Mouse (Mus musculus) forebrain, embryonic 16.5 days (tissue): ENCODE results near the gene Naa25. TPM values are rescaled to one million over a fixed set of nuclear protein-coding genes. Genes with fewer than 3 reads are reported as not detected.

ENCODE experiments used
- ATAC-seq: fragments of 200-750 bp; cut with Nextera tagmentation; 2 replicates; pipeline ENCODE4 v1.8.0; 2017; ENCODE audit warnings: mild to moderate bottlenecking, moderate library complexity
- H3K27ac ChIP-seq: fragments of 300-500 bp; sonication (generic); 2 replicates; pipeline ENCODE4 v1.5.1; 2014; ENCODE audit warnings: low read length, control low read depth
- H3K27me3 ChIP-seq: fragments of 300-500 bp; sonication (generic); replicated peaks from 2 replicates; pipeline ENCODE4 v1.6.1; 2014; ENCODE audit warnings: low read length; ENCODE audit not compliant: control insufficient read depth, insufficient read depth
- H3K36me3 ChIP-seq: fragments of 300-500 bp; sonication (generic); 2 replicates; pipeline ENCODE4 v1.6.1; 2014; ENCODE audit not compliant: control insufficient read depth, insufficient read depth
- H3K4me1 ChIP-seq: fragments of 300-500 bp; sonication (generic); replicated peaks from 2 replicates; pipeline ENCODE4 v1.6.1; 2014; ENCODE audit warnings: low read length; ENCODE audit not compliant: control insufficient read depth, insufficient read depth
- H3K4me2 ChIP-seq: fragments of 300-500 bp; sonication (generic); 2 replicates; pipeline ENCODE4 v1.6.1; 2014; ENCODE audit warnings: mild to moderate bottlenecking, low read length, control low read depth
- H3K4me3 ChIP-seq: fragments of 300-500 bp; sonication (generic); replicated peaks from 2 replicates; pipeline ENCODE4 v1.5.1; 2014; ENCODE audit warnings: mild to moderate bottlenecking, low read length, control low read depth
- H3K9ac ChIP-seq: fragments of 300-500 bp; sonication (generic); replicated peaks from 2 replicates; pipeline ENCODE4 v1.6.1; 2014; ENCODE audit warnings: low read depth, low read length, control low read depth
- H3K9me3 ChIP-seq: fragments of 300-500 bp; sonication (generic); 2 replicates; pipeline ENCODE4 v1.6.1; 2016; ENCODE audit warnings: low read length; ENCODE audit not compliant: control insufficient read depth
- WGBS: fragments of 180-500 bp; shearing (Covaris S2); extraction: QIAGEN DNeasy Blood & Tissue Kit; methylation state at CpG from one replicate; pipeline ENCODE4 v1.1.7; 2014; 5-methylcytosine and 5-hydroxymethylcytosine counted together
- polyA plus RNA-seq: library from polyadenylated mRNA; unstranded; fragments of >200 nt; fragmentation: Nextera tagmentation; extraction: Ambion mirVana; gene quantifications from 2 replicates; pipeline ENCODE4 v1.2.1, GENCODE M21; 2015

The Naa25 gene
- polyA plus RNA-seq, 1 experiment from 2014 or later: 61.7 TPM

DNA sequence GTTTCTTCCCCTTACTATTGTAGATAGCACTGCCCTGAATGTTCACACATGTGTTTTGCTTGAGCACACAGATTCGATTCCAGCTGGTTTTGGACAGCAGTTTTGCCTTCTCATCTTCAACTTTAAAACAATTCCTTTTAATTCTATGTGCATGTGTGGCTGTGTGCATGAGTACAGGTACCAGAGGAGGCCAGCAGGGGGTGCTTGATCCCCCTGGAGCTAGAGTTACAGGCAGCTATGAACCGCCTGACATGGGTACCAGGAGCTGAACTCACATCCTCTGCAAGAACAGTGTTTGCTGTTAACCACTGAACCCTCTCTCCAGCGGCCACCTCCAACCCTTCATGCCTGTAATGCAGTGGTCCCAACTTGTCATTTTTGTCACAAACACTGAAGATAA is 50.7 kb downstream of the Naa25 start:
- H3K9me3 ChIP-seq: no peaks in the 10 kb centered on the region
- no peak overlapping the region for H3K27ac ChIP-seq
- peaks cover 45% of the 10 kb centered on the region for H3K36me3 ChIP-seq
- H3K4me1 ChIP-seq: peaks cover 20% of the 10 kb centered on the region
- H3K4me3 ChIP-seq: no peak overlapping the region
- H3K27me3 ChIP-seq: no peaks in the 10 kb centered on the region
- ATAC-seq: no peak
- 97% methylated on average over 3 of the region's 3 CpGs for WGBS
- no peak overlapping the region for H3K9ac ChIP-seq
- H3K4me2 ChIP-seq: no peak overlapping the region

DNA sequence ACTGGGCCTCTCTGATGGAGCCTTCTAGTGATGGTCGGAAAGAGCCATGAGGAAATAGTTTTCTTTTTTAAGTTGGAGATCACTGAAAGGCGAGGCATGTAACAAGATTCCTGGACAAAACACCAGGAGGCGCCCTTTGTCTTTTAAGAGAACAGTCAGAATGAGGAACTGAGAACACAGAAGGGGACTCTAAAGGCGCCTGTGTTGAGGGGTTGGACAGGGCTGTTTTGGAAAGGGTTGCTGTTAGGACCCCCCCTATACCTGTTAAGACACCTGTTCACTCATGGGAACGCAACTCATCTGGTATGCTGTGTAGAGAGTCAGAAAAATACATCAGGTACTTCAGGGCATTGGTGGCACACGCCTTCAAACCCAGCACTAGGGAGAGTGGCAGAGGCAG is 52.2 kb downstream of the Naa25 start:
- Histone ChIP-seq H3K27ac (no peak overlapping the region), H3K4me1 (peaks cover 25% of the 10 kb centered on the region), H3K4me3 (no peak overlapping the region), H3K9ac (no peak overlapping the region), H3K27me3 (no peaks in the 10 kb centered on the region), H3K9me3 (no peaks in the 10 kb centered on the region), H3K36me3 (peaks cover 33% of the 10 kb centered on the region), H3K4me2 (no peak overlapping the region)
- no peak for ATAC-seq
- 63% methylated on average over 6 of the region's 6 CpGs for WGBS

GRCm38 (mm10) chr5:121450476-121450875 is 52.7 kb downstream of the Naa25 start:
- Histone ChIP-seq H3K4me3 (no peak overlapping the region), H3K27ac (no peak overlapping the region), H3K27me3 (no peaks in the 10 kb centered on the region), H3K4me2 (peak overlapping the region; percentile 7; the same call in 1 of the 2 replicates), H3K36me3 (peaks cover 28% of the 10 kb centered on the region), H3K4me1 (peaks cover 25% of the 10 kb centered on the region), H3K9me3 (no peaks in the 10 kb centered on the region), H3K9ac (no peak overlapping the region)
- ATAC-seq: no peak
- WGBS: 82% methylated on average over 9 of the region's 9 CpGs

- peaks cover 25% of the 10 kb centered on the region for H3K4me1 ChIP-seq
- H3K9me3 ChIP-seq: no peaks in the 10 kb centered on the region
- peak overlapping the region; percentile 63 for H3K4me3 ChIP-seq
- peak overlapping the region; percentile 82 for H3K9ac ChIP-seq
- no peak overlapping the region; the same call in 1 of the 2 replicates for H3K27ac ChIP-seq
- H3K27me3 ChIP-seq: no peaks in the 10 kb centered on the region
- WGBS: 18% methylated on average over 8 of the region's 8 CpGs
- ATAC-seq: no peak
- peaks cover 25% of the 10 kb centered on the region for H3K36me3 ChIP-seq
- H3K4me2 ChIP-seq: peak overlapping the region; percentile 84
These were observed 53.5 kb downstream of the Naa25 start for GRCm38 (mm10) chr5:121451203-121451602.

GRCm38 (mm10) chr5:121451644-121452025 is 53.9 kb downstream of the Naa25 start, which contains the start of gene Tmem116:
TSS of gene Tmem116 (plus strand) at chr5:121451893.
- ATAC-seq: peak; percentile 31
- Histone ChIP-seq H3K27ac (peak within 1 kb of the TSS; percentile 96), H3K27me3 (no peaks in the 10 kb centered on the region), H3K9ac (peak within 1 kb of the TSS; percentile 96), H3K36me3 (peaks cover 21% of the 10 kb centered on the region), H3K4me1 (peaks cover 25% of the 10 kb centered on the region), H3K9me3 (no peaks in the 10 kb centered on the region), H3K4me3 (peak within 1 kb of the TSS; percentile 63), H3K4me2 (peak within 1 kb of the TSS; percentile 85)
- 2% methylated on average over 17 of the region's 17 CpGs for WGBS

DNA sequence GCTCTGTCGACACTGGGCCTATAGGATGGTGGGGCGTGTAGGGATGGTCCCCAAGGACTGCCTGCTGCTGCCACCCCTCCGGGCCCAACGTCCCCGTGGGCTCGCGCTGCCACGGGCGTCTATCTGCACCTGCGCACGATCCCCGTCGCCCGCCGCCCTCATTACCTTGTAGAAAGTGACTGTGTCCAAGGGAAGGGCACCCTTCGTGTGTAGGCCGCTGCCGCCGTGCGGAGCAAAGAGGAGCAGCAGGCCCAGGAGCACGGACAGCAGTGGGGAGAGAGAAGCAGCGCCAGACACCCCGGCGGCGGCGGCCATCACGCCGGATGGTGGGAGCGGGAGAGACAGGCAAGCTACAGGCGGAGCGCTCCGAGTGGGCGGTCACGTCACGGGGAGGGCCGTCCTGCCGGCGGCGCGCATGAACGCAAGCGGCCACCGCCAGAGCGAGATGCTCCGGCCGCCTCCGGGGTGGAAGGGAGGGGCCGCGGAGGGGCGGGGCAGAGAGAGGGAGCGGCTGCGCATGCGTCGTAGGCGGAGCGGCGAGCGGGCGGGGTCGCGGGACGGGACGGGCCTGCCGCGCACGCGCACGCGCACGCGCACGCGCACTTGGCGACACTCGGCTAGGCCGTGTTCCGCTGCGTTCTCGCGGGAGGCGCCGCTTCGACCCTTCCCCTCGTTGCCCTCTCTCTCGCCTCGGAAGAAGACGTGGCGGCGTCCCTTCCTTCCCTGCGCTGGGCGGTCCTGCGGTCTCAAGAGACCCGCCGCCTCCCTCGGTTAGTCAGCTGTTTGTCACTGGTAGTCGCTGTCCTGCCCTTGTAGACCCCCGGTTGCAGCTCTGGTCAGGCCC is 54.5 kb downstream of the Naa25 start, which contains the start of gene Erp29:
Gene Erp29 (minus strand): TSS at position 481 of the 844 bp plus-strand sequence.
- H3K4me2 ChIP-seq: peak within 1 kb of the TSS; percentile 85
- no peaks in the 10 kb centered on the region for H3K9me3 ChIP-seq
- peaks cover 25% of the 10 kb centered on the region for H3K4me1 ChIP-seq
- no peaks in the 10 kb centered on the region for H3K27me3 ChIP-seq
- H3K9ac ChIP-seq: peak within 1 kb of the TSS; percentile 96
- peaks cover 16% of the 10 kb centered on the region for H3K36me3 ChIP-seq
- WGBS: under 1% methylated on average over 70 of the region's 97 CpGs
- peak within 1 kb of the TSS; percentile 63 for H3K4me3 ChIP-seq
- peak within 1 kb of the TSS; percentile 96 for H3K27ac ChIP-seq
- ATAC-seq: peak; percentile 94

GRCm38 (mm10) chr5:121452906-121453305 is 55.2 kb downstream of the Naa25 start:
- Histone ChIP-seq H3K27ac (peak overlapping the region; percentile 92), H3K9me3 (no peaks in the 10 kb centered on the region), H3K4me1 (peaks cover 25% of the 10 kb centered on the region), H3K4me2 (peak overlapping the region; percentile 85), H3K4me3 (peak overlapping the region; percentile 63), H3K27me3 (no peaks in the 10 kb centered on the region), H3K9ac (peak overlapping the region; percentile 96), H3K36me3 (peaks cover 14% of the 10 kb centered on the region)
- peak; percentile 30; the same call in 1 of the 2 replicates for ATAC-seq
- WGBS: 4% methylated on average over 9 of the region's 9 CpGs

DNA sequence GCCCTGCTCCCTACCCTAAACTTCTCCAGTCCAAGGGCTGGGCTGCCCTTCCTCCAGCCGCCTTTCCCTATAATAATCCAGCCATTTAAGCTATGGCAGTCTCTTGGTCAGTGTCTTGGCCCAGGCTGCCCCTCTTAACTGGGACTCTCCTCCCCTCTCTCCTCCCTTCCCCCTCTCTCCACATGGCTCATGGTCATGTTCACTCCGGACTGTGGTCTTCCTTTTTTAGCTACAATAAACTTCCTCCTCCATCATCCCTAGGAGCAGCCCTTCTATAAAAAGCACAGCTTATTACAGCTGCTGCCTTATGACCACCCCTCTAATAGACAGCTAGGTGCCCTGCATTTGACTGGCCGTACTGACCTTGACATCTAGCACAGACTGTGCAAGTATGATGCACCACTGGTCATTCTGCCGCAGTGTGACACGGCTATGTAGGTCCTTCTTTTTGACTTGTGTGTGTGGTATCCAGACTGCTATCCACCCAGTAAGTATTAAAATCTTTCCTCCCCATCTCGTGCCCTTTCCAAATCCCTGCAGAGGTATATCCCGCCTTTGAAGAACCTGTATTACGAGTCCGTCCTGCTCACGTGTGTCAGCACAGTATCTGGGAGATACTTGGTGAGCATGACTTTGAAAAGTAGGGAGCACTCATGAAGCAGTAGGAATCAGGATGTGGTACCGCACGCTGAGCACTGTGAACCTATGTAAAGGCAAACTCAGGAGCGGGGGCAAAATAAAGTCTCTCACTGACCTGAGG is 56.2 kb downstream of the Naa25 start:
- Histone ChIP-seq H3K27ac (no peak overlapping the region), H3K9ac (no peak overlapping the region), H3K4me1 (peaks cover 25% of the 10 kb centered on the region), H3K9me3 (no peaks in the 10 kb centered on the region), H3K4me2 (no peak overlapping the region), H3K36me3 (peaks cover 7% of the 10 kb centered on the region; the same call in 1 of the 2 replicates), H3K4me3 (no peak overlapping the region), H3K27me3 (no peaks in the 10 kb centered on the region)
- 95% methylated on average over 13 of the region's 13 CpGs for WGBS
- no peak for ATAC-seq

GRCm38 (mm10) chr5:121454503-121454782 is 56.7 kb downstream of the Naa25 start:
- peaks cover 4% of the 10 kb centered on the region; the same call in 1 of the 2 replicates for H3K36me3 ChIP-seq
- no peak overlapping the region for H3K27ac ChIP-seq
- no peak overlapping the region for H3K9ac ChIP-seq
- H3K4me3 ChIP-seq: no peak overlapping the region
- no peaks in the 10 kb centered on the region for H3K9me3 ChIP-seq
- peaks cover 24% of the 10 kb centered on the region for H3K4me1 ChIP-seq
- H3K4me2 ChIP-seq: no peak overlapping the region
- H3K27me3 ChIP-seq: no peaks in the 10 kb centered on the region
- no peak for ATAC-seq
- 91% methylated on average over 3 of the region's 3 CpGs for WGBS
